Mouse (Mus musculus) bone marrow, adult 2 months (tissue): ENCODE data around the gene Tpd52l2.
"Not testable (repeated sequence)": the region's sequence is repeated elsewhere in the genome, so short reads cannot be mapped to it uniquely, and the experiment has no call there.

Experiments
- CTCF ChIP-seq: fragments of 200-500 bp; IDR thresholded peaks from 2 replicates; pipeline ENCODE4 v1.5.1; 2011; ENCODE audit warnings: low read length, control low read depth; ENCODE audit not compliant: control insufficient read depth, insufficient read depth
- POLR2A ChIP-seq: fragments of 200-500 bp; IDR thresholded peaks from 2 replicates; pipeline ENCODE4 v1.6.1; 2011; ENCODE audit warnings: low read depth, mild to moderate bottlenecking, control low read depth, low read length, borderline replicate concordance; ENCODE audit not compliant: control insufficient read depth

GRCm38 (mm10) chr2:181495845-181496244, 1.1 kb upstream of the Tpd52l2 start:
- TF ChIP-seq POLR2A, CTCF: not testable (repeated sequence)
